Mouse (Mus musculus) brain, embryonic 18.5 days (tissue): ENCODE data around the gene Slco6c1.

Experiments
- DNase-seq: peaks from one replicate; pipeline ENCODE4 v3.0.0-alpha.2; 2012; ENCODE audit warnings: low read depth, low spot score

The Slco6c1 gene

DNA sequence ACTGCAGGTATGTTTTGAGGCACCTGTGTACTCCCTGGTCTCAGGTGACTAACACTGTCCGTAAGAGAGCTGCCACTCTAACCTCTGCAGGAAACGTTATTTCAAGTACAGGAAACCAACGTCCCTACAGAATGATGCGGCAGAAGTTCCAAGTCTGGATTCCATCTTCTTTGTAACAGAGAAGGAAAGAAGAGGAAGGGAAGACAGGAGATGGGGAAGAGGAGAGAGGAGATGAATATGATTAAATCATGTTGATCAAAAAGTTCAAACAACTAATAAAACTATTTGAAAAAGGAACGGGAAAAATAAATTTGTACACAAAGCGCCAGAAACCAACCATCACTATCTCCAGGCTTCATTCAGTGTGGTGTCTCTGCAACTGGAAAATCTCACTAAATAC is at the start of gene Slco6c1:
Gene Slco6c1, minus strand, starts transcription at position 101 of the 400 bp plus-strand sequence.
- no peak for DNase-seq

DNA sequence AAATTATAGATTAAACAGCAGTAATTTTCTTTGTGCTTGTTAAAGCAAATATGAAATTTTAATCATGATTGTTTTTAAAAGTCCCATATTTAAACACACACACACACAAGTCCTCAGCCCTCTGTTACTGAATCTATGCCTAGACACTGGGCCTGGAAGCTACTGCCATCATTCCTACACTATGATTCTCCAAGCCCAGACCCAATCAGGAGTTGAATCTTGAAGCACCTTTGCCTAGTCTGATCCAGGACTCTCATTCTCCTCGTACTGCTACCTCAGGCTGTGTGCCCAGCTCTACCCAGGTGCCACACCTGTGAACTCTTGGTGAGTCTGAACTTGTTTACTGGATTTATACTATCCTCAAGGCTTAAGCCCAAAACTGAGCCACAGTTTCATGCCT is 89.1 kb downstream of the Slco6c1 start:
- no peak for DNase-seq

DNA sequence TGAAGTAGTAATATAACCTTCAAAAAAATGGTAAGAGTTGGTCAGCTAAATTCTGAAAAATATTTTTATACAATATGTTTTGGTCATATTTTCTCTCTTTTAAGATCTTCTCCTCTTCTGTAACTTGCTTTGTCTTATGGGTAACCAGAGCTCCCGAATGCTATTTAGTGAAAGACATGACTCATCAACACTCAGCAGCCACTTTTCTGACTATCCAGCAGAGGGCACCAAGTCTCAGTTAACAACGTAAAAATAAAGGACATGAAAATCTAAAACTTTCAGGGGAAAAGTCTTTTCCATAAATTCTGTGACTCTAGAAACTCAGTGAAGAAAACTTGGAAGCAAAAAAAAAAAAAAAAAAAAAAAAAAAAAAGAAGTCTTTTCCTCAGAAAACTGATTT is 89.6 kb downstream of the Slco6c1 start:
- peak; percentile 28 for DNase-seq

DNA sequence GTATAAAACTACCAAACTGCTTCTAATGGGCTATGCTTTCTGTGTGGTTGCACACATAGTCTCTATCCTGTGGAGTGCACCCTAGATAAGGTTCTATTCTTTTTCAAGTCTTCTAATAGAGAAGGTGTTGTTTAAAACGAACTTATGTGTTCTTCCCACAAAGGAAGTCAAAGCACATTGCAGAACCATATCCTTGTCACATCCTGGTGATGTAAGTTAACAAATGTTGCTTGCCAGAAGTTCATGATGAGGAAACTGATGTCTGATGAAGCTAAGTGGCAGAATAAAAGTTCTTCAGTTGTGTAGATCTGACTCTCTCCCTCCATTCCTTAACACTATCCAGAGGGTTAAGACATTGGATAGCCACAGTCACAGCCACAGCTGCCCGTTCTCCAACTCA is 90.1 kb downstream of the Slco6c1 start:
- no peak for DNase-seq

DNA sequence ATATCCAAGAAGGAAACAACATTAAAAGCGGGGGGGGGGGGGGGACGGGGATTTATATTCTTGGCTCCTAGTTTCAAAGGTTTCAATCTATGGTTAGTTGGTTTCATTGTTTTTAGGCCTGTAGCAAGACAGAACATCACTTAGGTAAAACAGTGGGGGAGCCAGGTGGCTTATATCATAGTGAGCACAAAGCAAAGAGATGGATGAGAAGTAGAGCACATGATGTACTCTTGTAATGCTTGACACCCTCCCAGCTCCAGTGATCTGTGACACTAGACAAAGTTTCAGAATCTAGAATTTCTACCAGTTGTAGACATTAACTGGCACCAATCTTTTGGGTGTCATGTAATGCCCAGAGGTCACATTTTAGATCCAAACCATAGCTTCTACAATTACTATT is 106.7 kb downstream of the Slco6c1 start:
- DNase-seq: no peak

DNA sequence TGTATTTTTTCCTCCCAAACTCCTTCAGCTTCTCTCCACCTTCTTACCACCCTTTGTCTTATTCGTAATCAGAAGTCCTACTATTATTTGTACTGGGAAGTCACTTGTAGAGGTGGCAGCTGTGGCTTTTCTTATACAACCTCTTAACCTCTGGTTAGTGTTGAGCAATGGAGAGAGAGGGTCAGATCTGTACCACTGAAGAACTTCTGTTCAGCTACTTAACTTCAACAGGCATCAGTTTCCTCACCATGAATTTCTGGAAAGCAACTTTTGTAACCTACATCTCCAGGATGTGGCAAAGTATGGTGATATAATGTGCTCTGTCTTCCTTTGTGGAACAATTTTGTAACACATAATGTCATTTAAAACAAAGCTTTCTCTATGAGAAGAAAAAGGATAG is 108.7 kb downstream of the Slco6c1 start:
- no peak for DNase-seq

DNA sequence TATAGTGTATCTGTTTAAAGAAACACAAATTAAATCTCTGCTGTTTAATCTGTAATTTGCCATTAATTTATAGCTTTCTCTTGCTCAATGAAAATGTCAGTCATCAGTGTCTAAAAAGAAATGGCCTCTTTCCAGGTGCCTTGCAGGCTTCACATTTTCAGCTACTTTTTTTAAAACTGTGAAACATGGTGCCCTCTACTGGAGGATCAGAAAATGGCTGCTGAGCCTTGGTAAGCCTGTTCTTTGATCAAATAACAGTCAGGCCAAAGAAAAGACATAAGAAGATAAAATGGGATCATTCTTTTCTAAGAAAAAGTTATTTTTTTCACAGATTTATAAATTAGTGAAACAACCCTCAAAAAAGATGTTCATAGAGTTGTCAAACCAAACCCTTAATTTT is 109.1 kb downstream of the Slco6c1 start:
- peak; percentile 12 for DNase-seq
